Comparison of ENCODE assay signal across 31 mouse cellular contexts in the genomic region with DNA sequence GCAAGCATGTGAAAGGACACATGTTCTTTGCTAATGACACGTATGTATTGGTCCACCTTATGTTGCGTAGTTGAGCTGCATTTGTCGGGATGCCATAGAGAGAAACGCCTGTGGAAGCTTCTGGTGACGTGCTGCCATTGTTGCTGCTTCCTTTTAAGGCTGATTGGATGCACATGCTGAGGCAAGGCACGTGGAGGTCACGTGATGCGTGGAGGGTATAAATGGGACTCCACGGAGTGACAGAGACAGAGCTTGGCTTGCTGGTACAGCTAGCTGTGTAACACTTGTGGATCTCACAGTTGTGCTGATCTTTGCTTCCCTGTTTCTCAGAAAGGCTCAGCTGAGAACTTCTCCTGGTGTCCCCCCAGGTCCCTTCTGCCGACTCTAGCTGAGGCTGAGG. TPM values are rescaled to one million over a fixed set of nuclear protein-coding genes. Genes with fewer than 3 reads are reported as not detected.
"Had no signal": no experiment of that assay in that cellular context is flagged by ENCODE, and none has a peak within 500 bp of the region (broad histone marks: within the 10 kb centered on the region; RNA-seq: fewer than 3 reads in every experiment).

No protein-coding gene starts in this region.

- H3K36me3 ChIP-seq: heart, embryonic 13.5 days; heart, embryonic 15.5 days; hindbrain, embryonic 13.5 days; hindbrain, embryonic 15.5 days; kidney, embryonic 15.5 days; limb, embryonic 13.5 days; limb, embryonic 15.5 days; liver, embryonic 12.5 days had no signal

- H3K27me3 ChIP-seq: hindbrain, embryonic 15.5 days; limb, embryonic 15.5 days had no signal

- H3K4me2 ChIP-seq: heart, embryonic 11.5 days; heart, embryonic 13.5 days; heart, embryonic 15.5 days; hindbrain, embryonic 13.5 days; hindbrain, embryonic 15.5 days; kidney, embryonic 15.5 days; limb, embryonic 13.5 days; limb, embryonic 15.5 days; liver, embryonic 12.5 days had no signal

- H3K27ac ChIP-seq: heart, adult 2 months; heart, embryonic 13.5 days; heart, embryonic 15.5 days; hindbrain, embryonic 13.5 days; hindbrain, embryonic 15.5 days; hindbrain, postnatal 0 days; kidney, embryonic 15.5 days; kidney, postnatal 0 days; layer of hippocampus, adult 2 months; left cerebral cortex, adult 2 months; limb, embryonic 13.5 days; limb, embryonic 15.5 days; liver, embryonic 12.5 days; liver, embryonic 14.5 days had no signal

- DNase-seq: gastrocnemius, postnatal 14 days; gastrocnemius, postnatal 36 days; heart, adult 11 months; heart, adult 2 months; heart, postnatal 14 days; heart, postnatal 36 days; kidney, adult 11 months; kidney, adult 2 months; kidney, adult 9 months; kidney, postnatal 14 days; kidney, postnatal 36 days had no signal

- H3K9me3 ChIP-seq: heart, embryonic 13.5 days; heart, embryonic 15.5 days; hindbrain, embryonic 13.5 days; hindbrain, embryonic 15.5 days; kidney, embryonic 15.5 days; limb, embryonic 13.5 days; limb, embryonic 15.5 days; liver, embryonic 12.5 days had no signal

- H3K9ac ChIP-seq: heart, embryonic 13.5 days; heart, embryonic 15.5 days; hindbrain, embryonic 15.5 days; kidney, embryonic 15.5 days; limb, embryonic 13.5 days; limb, embryonic 15.5 days; liver, embryonic 12.5 days; liver, embryonic 14.5 days had no signal

- H3K4me1 ChIP-seq: heart, embryonic 13.5 days; heart, embryonic 15.5 days; kidney, embryonic 15.5 days; liver, embryonic 12.5 days had no signal

- H3K4me3 ChIP-seq: heart, adult 2 months; heart, embryonic 13.5 days; heart, embryonic 15.5 days; hindbrain, embryonic 13.5 days; hindbrain, embryonic 15.5 days; kidney, embryonic 15.5 days; layer of hippocampus, adult 2 months; left cerebral cortex, adult 2 months; limb, embryonic 13.5 days; limb, embryonic 15.5 days; liver, embryonic 12.5 days had no signal

RNA-seq across cellular contexts. Expression of a gene that starts 9.2 kb away (rescaled TPM):
- total RNA-seq: gastrocnemius, adult 8-10 months; gastrocnemius, postnatal 14 days; gastrocnemius, postnatal 36 days; heart, adult 2 months; heart, postnatal 14 days; heart, postnatal 36 days; hematopoietic stem cell, adult 5-6 weeks; liver, adult 2 months had no signal
- polyA plus RNA-seq: heart, adult 2 months; heart, embryonic 11.5 days; heart, embryonic 13.5 days; heart, embryonic 15.5 days; heart, postnatal 0 days; kidney, adult 2 months; large intestine, adult 2 months; limb, embryonic 15.5 days; liver, embryonic 12.5 days; liver, embryonic 14.5 days; liver, embryonic 16.5 days had no signal
